Mouse (Mus musculus): ENCODE data around the gene Gm19935. TPM values are rescaled to one million over a fixed set of nuclear protein-coding genes. Genes with fewer than 3 reads are reported as not detected.

The Gm19935 gene
- polyA plus RNA-seq, 1 experiment: 7.3 TPM

GRCm38 (mm10) chr8:90839725-90840714 lies 22.8 kb upstream of the Gm19935 start:
- TF ChIP-seq POLR2A (IDR thresholded peaks at IDR 0.05; ENCODE audit: borderline replicate concordance, insufficient read depth, low read length) (no peak), CTCF (IDR thresholded peaks at IDR 0.05; ENCODE audit: borderline replicate concordance, insufficient read depth, low read depth, low read length) (no peak)
- 66% methylated on average over 11 of the region's 11 CpGs for WGBS
- Histone ChIP-seq H3K4me3 (replicated peaks; ENCODE audit: insufficient read depth, low read depth, low read length) (no peak overlapping the region), H3K27ac (ENCODE audit: insufficient read depth, low read length) (no peak overlapping the region), H3K27me3 (ENCODE audit: control insufficient read depth, insufficient read depth, low read length) (no peaks in the 10 kb centered on the region), H3K4me1 (ENCODE audit: control insufficient read depth, insufficient read depth, low read length) (peaks cover 15% of the 10 kb centered on the region)
- DNase-seq: no peak

GRCm38 (mm10) chr8:90837440-90837839 lies 20.2 kb upstream of the Gm19935 start:
- peaks cover 3% of the 10 kb centered on the region for H3K4me1 ChIP-seq (ENCODE audit: control insufficient read depth, insufficient read depth, low read length)
- no peaks in the 10 kb centered on the region for H3K27me3 ChIP-seq (ENCODE audit: control insufficient read depth, insufficient read depth, low read length)
- H3K4me3 ChIP-seq (replicated peaks; ENCODE audit: insufficient read depth, low read depth, low read length): no peak overlapping the region
- TF ChIP-seq CTCF (IDR thresholded peaks at IDR 0.05; ENCODE audit: borderline replicate concordance, insufficient read depth, low read depth, low read length): no peak
- no peak for TF ChIP-seq POLR2A (IDR thresholded peaks at IDR 0.05; ENCODE audit: borderline replicate concordance, insufficient read depth, low read length)
- H3K27ac ChIP-seq (ENCODE audit: insufficient read depth, low read length): no peak overlapping the region
- WGBS: 95% methylated on average over 6 of the region's 6 CpGs
- no peak for DNase-seq

- no peak for DNase-seq
- 94% methylated on average over 3 of the region's 3 CpGs for WGBS
- Histone ChIP-seq H3K27ac (ENCODE audit: insufficient read depth, low read length) (no peak overlapping the region), H3K4me3 (replicated peaks; ENCODE audit: insufficient read depth, low read depth, low read length) (no peak overlapping the region), H3K27me3 (ENCODE audit: control insufficient read depth, insufficient read depth, low read length) (no peaks in the 10 kb centered on the region), H3K4me1 (ENCODE audit: control insufficient read depth, insufficient read depth, low read length) (peaks cover 6% of the 10 kb centered on the region)
- TF ChIP-seq POLR2A (IDR thresholded peaks at IDR 0.05; ENCODE audit: borderline replicate concordance, insufficient read depth, low read length): no peak
- no peak for TF ChIP-seq CTCF (IDR thresholded peaks at IDR 0.05; ENCODE audit: borderline replicate concordance, insufficient read depth, low read depth, low read length)
Measured at GRCm38 (mm10) chr8:90834321-90834672, 17.1 kb upstream of the Gm19935 start.

GRCm38 (mm10) chr8:90833628-90834320 lies 16.6 kb upstream of the Gm19935 start:
- Histone ChIP-seq H3K27ac (ENCODE audit: insufficient read depth, low read length) (no peak overlapping the region), H3K4me1 (ENCODE audit: control insufficient read depth, insufficient read depth, low read length) (peaks cover 6% of the 10 kb centered on the region), H3K4me3 (replicated peaks; ENCODE audit: insufficient read depth, low read depth, low read length) (no peak overlapping the region), H3K27me3 (ENCODE audit: control insufficient read depth, insufficient read depth, low read length) (no peaks in the 10 kb centered on the region)
- TF ChIP-seq POLR2A (IDR thresholded peaks at IDR 0.05; ENCODE audit: borderline replicate concordance, insufficient read depth, low read length) (no peak), CTCF (IDR thresholded peaks at IDR 0.05; ENCODE audit: borderline replicate concordance, insufficient read depth, low read depth, low read length) (no peak)
- DNase-seq: no peak
- 92% methylated on average over 6 of the region's 6 CpGs for WGBS

- Histone ChIP-seq H3K27me3 (ENCODE audit: control insufficient read depth, insufficient read depth, low read length) (no peaks in the 10 kb centered on the region), H3K27ac (ENCODE audit: insufficient read depth, low read length) (no peak overlapping the region; the same call in 1 of the 2 replicates), H3K4me1 (ENCODE audit: control insufficient read depth, insufficient read depth, low read length) (peaks cover 6% of the 10 kb centered on the region), H3K4me3 (replicated peaks; ENCODE audit: insufficient read depth, low read depth, low read length) (no peak overlapping the region)
- 48% methylated on average over 5 of the region's 5 CpGs for WGBS
- peak; percentile 37 to 56 for DNase-seq
- TF ChIP-seq POLR2A (IDR thresholded peaks at IDR 0.05; ENCODE audit: borderline replicate concordance, insufficient read depth, low read length) (no peak), CTCF (IDR thresholded peaks at IDR 0.05; ENCODE audit: borderline replicate concordance, insufficient read depth, low read depth, low read length) (no peak)
Measured at GRCm38 (mm10) chr8:90832576-90833289, 15.5 kb upstream of the Gm19935 start.

GRCm38 (mm10) chr8:90830980-90831379 lies 13.8 kb upstream of the Gm19935 start:
- no peak for DNase-seq
- Histone ChIP-seq H3K27me3 (ENCODE audit: control insufficient read depth, insufficient read depth, low read length) (no peaks in the 10 kb centered on the region), H3K4me1 (ENCODE audit: control insufficient read depth, insufficient read depth, low read length) (peaks cover 6% of the 10 kb centered on the region), H3K27ac (ENCODE audit: insufficient read depth, low read length) (no peak overlapping the region), H3K4me3 (replicated peaks; ENCODE audit: insufficient read depth, low read depth, low read length) (no peak overlapping the region)
- TF ChIP-seq CTCF (IDR thresholded peaks at IDR 0.05; ENCODE audit: borderline replicate concordance, insufficient read depth, low read depth, low read length): no peak
- no peak for TF ChIP-seq POLR2A (IDR thresholded peaks at IDR 0.05; ENCODE audit: borderline replicate concordance, insufficient read depth, low read length)
- WGBS: 71% methylated on average over 8 of the region's 8 CpGs

- H3K27ac ChIP-seq (ENCODE audit: insufficient read depth, low read length): no peak overlapping the region
- peak overlapping the region; percentile 88 for H3K4me3 ChIP-seq (replicated peaks; ENCODE audit: insufficient read depth, low read depth, low read length)
- WGBS: 36% methylated on average over 1 of the region's 1 CpGs
- H3K4me1 ChIP-seq (ENCODE audit: control insufficient read depth, insufficient read depth, low read length): peaks cover 6% of the 10 kb centered on the region
- DNase-seq: peak in 1 of 2 experiments; percentile 34
- no peak for TF ChIP-seq CTCF (IDR thresholded peaks at IDR 0.05; ENCODE audit: borderline replicate concordance, insufficient read depth, low read depth, low read length)
- no peak for TF ChIP-seq POLR2A (IDR thresholded peaks at IDR 0.05; ENCODE audit: borderline replicate concordance, insufficient read depth, low read length)
- no peaks in the 10 kb centered on the region for H3K27me3 ChIP-seq (ENCODE audit: control insufficient read depth, insufficient read depth, low read length)
Measured at GRCm38 (mm10) chr8:90829825-90830224, 12.6 kb upstream of the Gm19935 start.

All from cerebellum, adult 2 months (tissue).